Mouse (Mus musculus) limb, embryonic 15.5 days (tissue): ENCODE results near the gene Gm10273. TPM values are rescaled to one million over a fixed set of nuclear protein-coding genes. Genes with fewer than 3 reads are reported as not detected.

Experiments used
- ATAC-seq: fragments of 200-750 bp; cut with Nextera tagmentation; 2 replicates; pipeline ENCODE4 v1.8.0; 2017; ENCODE audit warnings: low read depth, moderate TSS enrichment; ENCODE audit not compliant: insufficient number of reproducible peaks, low FRiP score, low TSS enrichment
- H3K27ac ChIP-seq: fragments of 300-500 bp; sonication (generic); 2 replicates; pipeline ENCODE4 v1.5.1; 2015; ENCODE audit warnings: moderate library complexity, mild to moderate bottlenecking, inconsistent platforms
- H3K27me3 ChIP-seq: fragments of 300-500 bp; sonication (generic); 2 replicates; pipeline ENCODE4 v1.6.1; 2015; ENCODE audit warnings: inconsistent platforms
- H3K36me3 ChIP-seq: fragments of 300-500 bp; sonication (generic); 2 replicates; pipeline ENCODE4 v1.6.1; 2015; ENCODE audit warnings: inconsistent platforms
- H3K4me1 ChIP-seq: fragments of 300-500 bp; sonication (generic); 2 replicates; pipeline ENCODE4 v1.6.1; 2015; ENCODE audit warnings: inconsistent platforms
- H3K4me2 ChIP-seq: fragments of 300-500 bp; sonication (generic); 2 replicates; pipeline ENCODE4 v1.6.1; 2015; ENCODE audit warnings: mild to moderate bottlenecking, inconsistent platforms
- H3K4me3 ChIP-seq: fragments of 300-500 bp; sonication (generic); 2 replicates; pipeline ENCODE4 v1.5.1; 2015; ENCODE audit warnings: mild to moderate bottlenecking, inconsistent platforms
- H3K9ac ChIP-seq: fragments of 300-500 bp; sonication (generic); 2 replicates; pipeline ENCODE4 v1.6.1; 2015; ENCODE audit warnings: inconsistent platforms
- H3K9me3 ChIP-seq: fragments of 300-500 bp; sonication (generic); 2 replicates; pipeline ENCODE4 v1.6.1; 2016; ENCODE audit warnings: inconsistent platforms
- WGBS: fragments of 180-500 bp; shearing (Covaris S2); methylation state at CpG from one replicate; pipeline ENCODE4 v1.1.7; 2015; 5-methylcytosine and 5-hydroxymethylcytosine counted together
- polyA plus RNA-seq: library from polyadenylated mRNA; unstranded; fragments of >200 nt; fragmentation: Nextera tagmentation; extraction: Ambion mirVana; gene quantifications from 2 replicates; pipeline ENCODE4 v1.2.1, GENCODE M21; 2015

Gene Gm10273
- polyA plus RNA-seq, 1 experiment from 2014 or later: 2.0 TPM

- Histone ChIP-seq H3K36me3 (no peaks in the 10 kb centered on the region), H3K4me1 (0 out of 2 replicates have a peak, but pooled peaks cover 5% of the 10 kb centered on the region), H3K4me2 (no peak overlapping the region), H3K4me3 (no peak overlapping the region), H3K27me3 (no peaks in the 10 kb centered on the region), H3K9me3 (no peaks in the 10 kb centered on the region), H3K27ac (no peak overlapping the region), H3K9ac (no peak overlapping the region)
- 72% methylated on average over 10 of the region's 10 CpGs for whole genome bisulfite sequencing
- ATAC-seq: no peak
Measured at GRCm38 (mm10) chr10:59403793-59404149, 8.3 kb downstream of the Gm10273 start.

- H3K27me3 ChIP-seq: no peaks in the 10 kb centered on the region
- H3K9ac ChIP-seq: no peak overlapping the region
- no peaks in the 10 kb centered on the region for H3K36me3 ChIP-seq
- H3K4me3 ChIP-seq: no peak overlapping the region
- WGBS: 24% methylated on average over 6 of the region's 6 CpGs
- 0 out of 2 replicates have a peak, but pooled peaks cover 5% of the 10 kb centered on the region for H3K4me1 ChIP-seq
- H3K27ac ChIP-seq: no peak overlapping the region
- no peak overlapping the region for H3K4me2 ChIP-seq
- no peaks in the 10 kb centered on the region for H3K9me3 ChIP-seq
- no peak for ATAC-seq
Measured at GRCm38 (mm10) chr10:59408499-59408898, 13.1 kb downstream of the Gm10273 start.

GRCm38 (mm10) chr10:59410264-59410663 lies 14.8 kb downstream of the Gm10273 start:
- Histone ChIP-seq H3K4me2 (no peak overlapping the region), H3K9me3 (no peaks in the 10 kb centered on the region), H3K9ac (no peak overlapping the region), H3K4me1 (0 out of 2 replicates have a peak, but pooled peaks cover 5% of the 10 kb centered on the region), H3K27ac (no peak overlapping the region), H3K36me3 (no peaks in the 10 kb centered on the region), H3K27me3 (no peaks in the 10 kb centered on the region), H3K4me3 (no peak overlapping the region)
- no peak for ATAC-seq
- WGBS: 79% methylated on average over 12 of the region's 12 CpGs

GRCm38 (mm10) chr10:59413711-59414110 lies 18.3 kb downstream of the Gm10273 start:
- no peaks in the 10 kb centered on the region for H3K9me3 ChIP-seq
- ATAC-seq: no peak

GRCm38 (mm10) chr10:59416623-59417022 lies 21.2 kb downstream of the Gm10273 start:
- Histone ChIP-seq H3K4me3 (no peak overlapping the region), H3K27me3 (no peaks in the 10 kb centered on the region), H3K36me3 (no peaks in the 10 kb centered on the region), H3K4me1 (peaks cover 5% of the 10 kb centered on the region; the same call in 1 of the 2 replicates), H3K4me2 (no peak overlapping the region), H3K9ac (no peak overlapping the region), H3K27ac (peak overlapping the region; percentile 65), H3K9me3 (no peaks in the 10 kb centered on the region)
- 48% methylated on average over 3 of the region's 3 CpGs for WGBS
- ATAC-seq: peak; percentile 67; the same call in 1 of the 2 replicates

More at GRCm38 (mm10) chr10:59413711-59414110, 18.3 kb downstream of the Gm10273 start:
- Histone ChIP-seq H3K36me3 (no peaks in the 10 kb centered on the region), H3K27me3 (no peaks in the 10 kb centered on the region), H3K4me2 (no peak overlapping the region), H3K4me3 (no peak overlapping the region), H3K9ac (no peak overlapping the region), H3K4me1 (peaks cover 5% of the 10 kb centered on the region; the same call in 1 of the 2 replicates), H3K27ac (no peak overlapping the region)
- WGBS: 86% methylated on average over 4 of the region's 4 CpGs

- H3K4me2 ChIP-seq: no peak overlapping the region
- H3K36me3 ChIP-seq: no peaks in the 10 kb centered on the region
- no peak for ATAC-seq
- H3K27ac ChIP-seq: no peak overlapping the region
- 89% methylated on average over 4 of the region's 4 CpGs for WGBS
- no peaks in the 10 kb centered on the region for H3K27me3 ChIP-seq
- no peaks in the 10 kb centered on the region for H3K9me3 ChIP-seq
- H3K4me1 ChIP-seq: peaks cover 9% of the 10 kb centered on the region
- H3K4me3 ChIP-seq: no peak overlapping the region
- H3K9ac ChIP-seq: no peak overlapping the region
Measured at GRCm38 (mm10) chr10:59419516-59419915, 24.1 kb downstream of the Gm10273 start.

- no peak for ATAC-seq
- Histone ChIP-seq H3K9me3 (no peaks in the 10 kb centered on the region), H3K27me3 (no peaks in the 10 kb centered on the region), H3K4me1 (peaks cover 15% of the 10 kb centered on the region), H3K36me3 (no peaks in the 10 kb centered on the region), H3K9ac (no peak overlapping the region), H3K4me2 (no peak overlapping the region), H3K4me3 (no peak overlapping the region), H3K27ac (no peak overlapping the region)
- WGBS: 54% methylated on average over 3 of the region's 3 CpGs
Measured at GRCm38 (mm10) chr10:59424453-59424852, 29.0 kb downstream of the Gm10273 start.

- Histone ChIP-seq H3K9me3 (no peaks in the 10 kb centered on the region), H3K4me2 (no peak overlapping the region), H3K4me1 (peaks cover 15% of the 10 kb centered on the region), H3K9ac (no peak overlapping the region), H3K36me3 (no peaks in the 10 kb centered on the region), H3K4me3 (no peak overlapping the region), H3K27me3 (no peaks in the 10 kb centered on the region), H3K27ac (peak overlapping the region; percentile 64; the same call in 1 of the 2 replicates)
- 53% methylated on average over 7 of the region's 7 CpGs for WGBS
- ATAC-seq: no peak; the same call in 1 of the 2 replicates
Measured at GRCm38 (mm10) chr10:59425369-59425768, 29.9 kb downstream of the Gm10273 start.

GRCm38 (mm10) chr10:59426371-59426770 lies 30.9 kb downstream of the Gm10273 start:
- Histone ChIP-seq H3K27me3 (no peaks in the 10 kb centered on the region), H3K4me3 (no peak overlapping the region), H3K4me2 (no peak overlapping the region), H3K9me3 (no peaks in the 10 kb centered on the region), H3K4me1 (peaks cover 19% of the 10 kb centered on the region), H3K27ac (no peak overlapping the region), H3K36me3 (no peaks in the 10 kb centered on the region), H3K9ac (no peak overlapping the region)
- 85% methylated on average over 4 of the region's 4 CpGs for WGBS
- no peak for ATAC-seq

- Histone ChIP-seq H3K4me3 (no peak overlapping the region), H3K36me3 (no peaks in the 10 kb centered on the region), H3K4me1 (peaks cover 14% of the 10 kb centered on the region), H3K27me3 (no peaks in the 10 kb centered on the region), H3K4me2 (no peak overlapping the region), H3K9me3 (no peaks in the 10 kb centered on the region), H3K9ac (no peak overlapping the region), H3K27ac (no peak overlapping the region)
- WGBS: 79% methylated on average over 16 of the region's 16 CpGs
- no peak for ATAC-seq
Measured at GRCm38 (mm10) chr10:59429448-59430135, 34.2 kb downstream of the Gm10273 start.

- Histone ChIP-seq H3K4me1 (peaks cover 4% of the 10 kb centered on the region; the same call in 1 of the 2 replicates), H3K27me3 (no peaks in the 10 kb centered on the region), H3K4me2 (no peak overlapping the region), H3K9me3 (no peaks in the 10 kb centered on the region), H3K36me3 (no peaks in the 10 kb centered on the region), H3K27ac (no peak overlapping the region), H3K9ac (no peak overlapping the region), H3K4me3 (no peak overlapping the region)
- 48% methylated on average over 6 of the region's 6 CpGs for WGBS
- ATAC-seq: no peak
Measured at GRCm38 (mm10) chr10:59430701-59431218, 35.3 kb downstream of the Gm10273 start.

GRCm38 (mm10) chr10:59435746-59436145 lies 40.3 kb downstream of the Gm10273 start:
- H3K4me1 ChIP-seq: peaks cover 21% of the 10 kb centered on the region
- no peak overlapping the region for H3K9ac ChIP-seq
- H3K4me2 ChIP-seq: no peak overlapping the region
- no peak overlapping the region for H3K27ac ChIP-seq
- H3K9me3 ChIP-seq: no peaks in the 10 kb centered on the region
- H3K4me3 ChIP-seq: no peak overlapping the region
- H3K36me3 ChIP-seq: no peaks in the 10 kb centered on the region
- no peak for ATAC-seq
- WGBS: 91% methylated on average over 18 of the region's 18 CpGs
- no peaks in the 10 kb centered on the region for H3K27me3 ChIP-seq
